Mouse (Mus musculus) fat pad, adult 2 months (tissue): Measurements from ENCODE around the gene Bspry.
"Not testable (repeated sequence)": the region's sequence is repeated elsewhere in the genome, so short reads cannot be mapped to it uniquely, and the experiment has no call there.

Experiments
- DNase-seq: peaks from one replicate; pipeline ENCODE4 v3.0.0-alpha.2; 2011; ENCODE audit warnings: low read depth, low spot score; ENCODE audit errors: extremely low read depth

Bspry gene

GRCm38 (mm10) chr4:62479937-62480708, at the start of gene Bspry:
Bspry (plus strand) TSS chr4:62480053.
- no peak for DNase-seq

- DNase-seq, result no peak
Measured at GRCm38 (mm10) chr4:62430678-62431077, 49.2 kb upstream of the Bspry start.

- no peak for DNase-seq
Measured at GRCm38 (mm10) chr4:62431522-62431921, 48.3 kb upstream of the Bspry start.

- DNase-seq, result no peak
Measured at GRCm38 (mm10) chr4:62433939-62434870, 45.6 kb upstream of the Bspry start.

- DNase-seq, result no peak
Measured at GRCm38 (mm10) chr4:62435081-62435480, 44.8 kb upstream of the Bspry start, which contains the start of gene Rnf183. Rnf183 (minus strand) TSS chr4:62435252.

GRCm38 (mm10) chr4:62437256-62437778, 42.5 kb upstream of the Bspry start:
- no peak for DNase-seq

GRCm38 (mm10) chr4:62437871-62438270, 42.0 kb upstream of the Bspry start:
- no peak for DNase-seq

GRCm38 (mm10) chr4:62439793-62440192, 40.1 kb upstream of the Bspry start:
- DNase-seq, result no peak

- DNase-seq, result peak; percentile 88
Measured at GRCm38 (mm10) chr4:62440544-62440943, 39.3 kb upstream of the Bspry start.

GRCm38 (mm10) chr4:62440986-62441385, 38.9 kb upstream of the Bspry start:
- DNase-seq, result no peak

- no peak for DNase-seq
Measured at GRCm38 (mm10) chr4:62454995-62455394, 24.9 kb upstream of the Bspry start.

GRCm38 (mm10) chr4:62459081-62459480, 20.8 kb upstream of the Bspry start:
- no peak for DNase-seq

- no peak for DNase-seq
Measured at GRCm38 (mm10) chr4:62460348-62460747, 19.5 kb upstream of the Bspry start.

GRCm38 (mm10) chr4:62463124-62463523, 16.7 kb upstream of the Bspry start:
- DNase-seq, result no peak

- no peak for DNase-seq
Measured at GRCm38 (mm10) chr4:62468158-62468557, 11.7 kb upstream of the Bspry start.

GRCm38 (mm10) chr4:62470598-62471051, 9.2 kb upstream of the Bspry start, which contains the start of gene Wdr31:
Wdr31 (minus strand) TSS chr4:62470896.
- no peak for DNase-seq

GRCm38 (mm10) chr4:62472071-62472470, 7.8 kb upstream of the Bspry start:
- DNase-seq, result no peak

GRCm38 (mm10) chr4:62475131-62475530, 4.7 kb upstream of the Bspry start:
- no peak for DNase-seq

GRCm38 (mm10) chr4:62475793-62476192, 4.1 kb upstream of the Bspry start:
- DNase-seq, result no peak

GRCm38 (mm10) chr4:62477542-62478244, 2.2 kb upstream of the Bspry start:
- no peak for DNase-seq

- not testable (repeated sequence) for DNase-seq
Measured at GRCm38 (mm10) chr4:62479593-62479936, 288 bp upstream of the Bspry start.
